Mouse (Mus musculus) cerebellum, adult 8-10 months (tissue): Measurements from ENCODE around the gene Slc17a7.
"Not testable (repeated sequence)": the region's sequence is repeated elsewhere in the genome, so short reads cannot be mapped to it uniquely, and the experiment has no call there.

Experiments
- DNase-seq: peaks from one replicate; pipeline ENCODE4 v3.0.0; 2022

Slc17a7 gene

GRCm38 (mm10) chr7:45163735-45164490, at the start of gene Slc17a7:
Slc17a7 (plus strand) TSS chr7:45163949.
- DNase-seq: peak; percentile 81

DNA sequence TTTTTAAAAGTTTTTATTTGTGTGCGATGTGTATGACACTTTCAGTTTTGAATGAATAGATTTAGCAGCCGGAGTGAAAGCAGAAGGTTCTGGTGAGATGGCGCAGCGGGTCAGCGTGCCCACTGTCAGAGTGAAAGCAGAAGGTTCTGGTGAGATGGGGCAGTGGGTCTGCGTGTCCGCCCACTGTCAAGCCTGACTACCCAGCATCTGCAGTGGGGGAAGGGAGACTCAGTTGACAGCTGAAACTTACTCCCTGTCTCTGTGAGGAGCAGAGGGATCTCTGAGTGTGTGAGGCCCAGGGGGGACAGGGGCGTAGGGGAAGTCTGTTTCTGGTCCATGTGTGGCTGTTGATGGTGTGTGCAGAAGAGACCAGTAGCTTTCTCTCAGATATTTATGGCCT, 46.2 kb upstream of the Slc17a7 start:
- DNase-seq: no peak

- no peak for DNase-seq
These were observed 45.4 kb upstream of the Slc17a7 start for GRCm38 (mm10) chr7:45118336-45118735.

GRCm38 (mm10) chr7:45119780-45120709, 43.7 kb upstream of the Slc17a7 start:
- no peak for DNase-seq

GRCm38 (mm10) chr7:45121404-45121803, 42.3 kb upstream of the Slc17a7 start:
- DNase-seq: no peak

GRCm38 (mm10) chr7:45121966-45122365, 41.8 kb upstream of the Slc17a7 start:
- DNase-seq: no peak

DNA sequence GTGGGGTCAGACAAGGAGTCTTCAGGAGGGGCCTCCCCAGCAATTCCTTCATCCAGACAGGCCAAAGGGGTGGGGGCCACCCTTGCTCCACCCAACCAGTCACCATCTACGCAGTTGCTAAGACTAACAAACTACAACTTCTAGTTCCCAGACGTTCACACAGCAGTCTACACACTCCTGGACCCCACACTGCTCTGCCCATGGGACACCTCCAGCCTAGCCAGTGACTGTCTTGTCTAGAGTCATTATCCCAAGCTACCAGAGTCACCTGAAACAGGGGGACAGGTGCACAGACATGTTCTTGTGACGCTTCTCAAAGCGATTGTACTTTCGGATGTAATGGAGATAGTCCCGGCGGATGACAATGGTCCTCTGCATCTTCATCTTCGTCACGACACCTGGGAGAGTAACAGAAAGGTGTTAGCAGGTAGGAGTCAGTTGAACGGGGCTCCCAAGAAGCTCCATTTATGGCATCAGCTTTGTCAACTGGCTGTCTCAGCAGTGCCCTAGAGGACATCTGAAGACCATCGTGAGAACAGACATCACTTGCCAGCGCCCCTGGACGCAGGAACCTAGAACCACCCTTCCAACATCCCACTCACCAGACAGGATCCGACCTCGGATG, 41.1 kb upstream of the Slc17a7 start:
- DNase-seq: no peak

GRCm38 (mm10) chr7:45123186-45123570, 40.6 kb upstream of the Slc17a7 start:
- DNase-seq: no peak

DNA sequence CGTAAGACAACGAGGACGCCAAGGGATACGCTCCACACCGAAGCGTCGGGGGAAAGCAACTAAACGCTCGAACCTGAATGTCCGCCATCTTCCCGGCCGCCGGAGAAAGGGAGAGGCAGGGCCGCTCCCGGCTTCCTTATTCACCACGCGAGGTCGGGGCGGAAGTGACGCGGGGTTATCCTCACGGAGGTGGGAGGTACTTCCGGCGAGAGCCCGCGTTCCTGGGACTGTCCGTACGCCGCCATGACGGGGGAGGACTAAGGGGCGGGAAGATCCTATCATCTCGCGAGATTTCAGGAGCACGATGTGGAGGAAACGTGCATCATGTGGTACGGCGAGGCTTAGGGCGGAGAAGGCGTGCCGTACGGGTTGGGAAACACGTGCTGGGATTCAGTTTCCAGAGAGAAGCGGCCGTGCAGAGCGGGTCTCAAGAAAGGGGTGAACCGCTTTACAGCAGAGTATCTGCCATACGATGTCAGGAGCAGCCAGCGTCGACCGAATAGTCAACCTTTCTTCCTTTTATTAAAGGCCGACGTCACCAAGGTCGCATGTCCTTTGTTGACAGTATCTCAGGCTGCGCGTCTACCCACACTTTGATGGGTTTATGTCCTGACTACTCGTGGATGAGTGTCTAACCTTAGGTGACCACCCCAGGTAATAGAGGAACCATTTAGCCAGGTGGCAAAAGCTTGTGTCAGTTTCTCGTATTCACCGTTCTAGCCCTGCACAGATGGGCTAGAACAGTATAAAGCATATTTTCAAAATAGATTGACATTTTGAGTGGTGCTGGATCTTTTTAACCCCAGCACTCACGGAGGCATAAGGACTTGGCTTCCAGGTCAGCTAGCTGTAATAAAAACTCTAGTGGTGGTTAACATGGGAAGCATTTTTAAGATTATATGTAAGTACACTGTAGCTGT, 39.3 kb upstream of the Slc17a7 start, which contains the start of gene Rps11:
Gene Rps11, minus strand, starts transcription at position 216 of the 920 bp plus-strand sequence.
- peak; percentile 98 for DNase-seq

- no peak for DNase-seq
These were observed 38.6 kb upstream of the Slc17a7 start for GRCm38 (mm10) chr7:45125144-45125600.

- DNase-seq: not testable (repeated sequence)
These were observed 38.1 kb upstream of the Slc17a7 start for GRCm38 (mm10) chr7:45125649-45126048.

DNA sequence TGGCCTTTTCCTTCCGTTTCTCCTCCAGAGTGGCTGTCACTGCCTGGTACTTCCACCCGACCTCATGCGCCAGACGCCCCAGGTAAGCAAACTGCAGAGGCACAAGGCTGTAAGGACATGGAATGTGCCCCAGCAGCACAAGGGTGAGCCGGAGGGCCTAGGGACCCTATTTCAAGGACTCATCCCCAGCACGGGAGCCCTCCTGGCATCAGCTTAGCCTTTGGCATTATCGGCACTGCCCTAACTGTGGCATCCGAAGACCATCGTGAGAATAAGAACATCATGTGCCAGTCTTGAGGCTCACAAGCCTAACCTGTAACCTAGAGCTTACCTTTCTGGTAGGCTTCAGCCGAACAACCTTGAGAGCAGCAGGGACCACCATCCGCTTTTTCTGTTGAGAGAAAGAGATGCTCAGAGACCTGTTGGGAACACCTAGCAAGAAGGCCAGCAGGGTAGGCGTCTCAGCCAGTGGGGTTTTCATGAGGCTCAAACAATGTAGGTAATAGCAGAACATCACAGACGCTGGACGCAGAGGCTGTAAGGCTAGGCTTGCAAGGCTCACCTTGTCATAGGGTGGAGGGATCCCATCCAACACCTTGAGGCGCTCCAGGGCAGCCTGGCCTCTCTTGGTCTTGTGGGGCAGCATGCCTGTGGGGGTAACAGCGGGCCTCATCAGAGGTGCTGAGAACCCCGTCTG, 37.5 kb upstream of the Slc17a7 start:
- no peak for DNase-seq

- DNase-seq: peak; percentile 25
These were observed 36.7 kb upstream of the Slc17a7 start for GRCm38 (mm10) chr7:45126844-45127699.

DNA sequence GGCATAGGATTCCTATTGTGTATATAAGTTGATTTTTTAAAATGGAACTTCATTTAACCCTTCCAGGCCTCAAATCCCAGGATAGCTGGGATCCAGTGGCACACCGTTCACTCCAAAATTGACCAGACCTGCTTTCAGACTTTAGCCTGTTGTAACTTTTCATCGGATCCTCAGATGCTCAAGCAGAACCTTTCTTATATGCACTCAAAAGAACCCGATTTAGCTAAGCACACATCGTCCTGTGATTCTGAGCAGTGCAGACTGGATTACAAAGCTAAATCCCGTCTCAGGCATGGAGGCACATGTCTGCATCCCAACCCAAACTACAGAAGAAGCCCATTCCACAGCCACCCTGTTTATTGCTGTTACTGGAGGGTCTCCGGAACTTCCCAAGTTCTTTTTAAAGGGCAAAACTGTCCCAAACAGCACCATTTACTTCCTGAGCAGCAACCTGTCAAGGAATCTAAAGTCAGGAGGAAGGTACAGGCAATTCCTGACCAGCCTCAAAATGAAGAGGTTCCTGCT, 36.0 kb upstream of the Slc17a7 start:
- peak; percentile 17 for DNase-seq

GRCm38 (mm10) chr7:45128624-45129246, 35.0 kb upstream of the Slc17a7 start, which contains the start of gene Rpl13a:
Rpl13a (minus strand) TSS chr7:45128761.
- DNase-seq: peak; percentile 98

DNA sequence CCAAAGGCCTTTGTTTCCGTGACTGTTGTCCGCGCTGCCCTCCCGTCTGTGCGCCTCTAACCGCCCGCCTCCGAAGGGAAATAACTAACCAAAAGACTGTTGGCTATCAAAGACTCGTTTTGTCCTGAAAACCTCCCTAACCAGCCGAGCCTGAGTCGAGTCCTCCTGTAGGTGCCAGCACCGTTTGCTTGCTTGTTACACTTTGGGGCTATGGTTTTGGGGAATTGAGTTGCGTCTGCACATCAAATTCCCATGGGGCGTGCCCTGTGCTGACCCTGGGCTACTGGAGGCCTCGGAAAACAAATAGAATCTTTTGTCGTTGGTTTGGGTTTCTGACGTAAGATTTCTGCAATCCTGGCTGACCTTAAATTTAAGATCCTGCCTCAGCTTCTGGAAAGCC, 34.4 kb upstream of the Slc17a7 start:
- no peak for DNase-seq

DNA sequence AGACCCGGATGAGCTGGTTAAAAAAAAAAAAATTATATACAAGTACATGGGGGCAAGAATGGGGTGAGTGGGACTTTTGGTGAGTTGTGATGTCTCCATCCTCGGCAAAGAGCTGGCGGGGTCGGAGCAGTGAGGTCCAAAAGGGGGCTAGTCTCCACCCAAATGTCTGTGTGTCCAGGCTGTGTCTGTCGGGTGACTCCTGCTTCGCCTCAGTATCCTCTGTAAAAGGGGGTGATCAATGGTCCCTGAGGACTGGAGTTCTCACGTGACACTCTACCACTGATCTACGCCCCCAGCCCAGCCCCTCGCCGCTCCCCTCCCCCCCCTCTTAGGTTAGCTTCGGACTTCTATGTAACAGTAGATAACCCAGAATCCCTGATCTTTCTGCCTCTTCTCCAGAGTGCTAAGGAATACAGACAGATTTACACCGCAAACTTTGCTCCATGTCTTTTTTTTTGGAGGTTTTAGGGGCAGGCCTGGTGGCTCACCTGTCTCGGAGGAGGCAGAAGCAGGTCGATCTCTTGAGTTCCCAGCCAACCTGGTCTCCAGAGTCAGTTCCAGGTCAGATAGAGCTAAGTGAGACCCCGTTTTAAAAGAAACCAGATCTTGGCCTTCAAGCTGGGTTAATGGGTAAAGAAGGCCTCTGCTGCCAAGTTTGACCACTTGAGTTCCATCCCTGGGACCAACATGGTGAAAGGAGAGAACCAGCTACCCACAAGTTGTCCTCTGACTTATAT, 33.8 kb upstream of the Slc17a7 start:
- peak; percentile 25 for DNase-seq

DNA sequence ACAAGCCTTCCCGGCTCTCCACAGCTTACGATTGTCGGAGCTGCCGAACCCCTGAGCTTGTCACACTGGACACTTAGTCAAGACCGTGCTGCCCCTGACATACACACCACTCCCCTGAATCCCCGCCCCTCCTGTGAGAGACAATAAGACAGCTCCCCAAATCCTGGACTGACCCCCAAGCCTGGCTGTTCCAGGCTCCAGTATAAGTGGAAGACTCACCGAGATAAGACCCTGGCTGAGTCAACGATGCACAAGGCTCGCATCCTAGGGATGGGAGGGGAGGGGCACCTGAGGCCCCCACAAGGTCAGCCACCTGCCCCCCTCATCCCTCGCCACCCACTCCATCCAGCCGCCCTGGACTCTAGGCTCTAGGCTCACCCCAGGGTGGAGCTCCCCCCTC, 31.9 kb upstream of the Slc17a7 start:
- DNase-seq: peak; percentile 12
